Mouse (Mus musculus): ENCODE measurements around the gene Prrc2a.

- TF ChIP-seq CTCF (IDR thresholded peaks at IDR 0.05; ENCODE audit: borderline replicate concordance, extremely low read depth, insufficient read depth, insufficient read length) (no peak), POLR2A (IDR thresholded peaks at IDR 0.05; ENCODE audit: borderline replicate concordance, extremely low read depth, insufficient read depth, insufficient read length, poor library complexity, severe bottlenecking) (peak; percentile 53; the same call in 1 of the 2 replicates)
Observed at GRCm38 (mm10) chr17:35121143-35121799, 43.4 kb downstream of the Prrc2a start, which contains the start of gene Gpank1.
